Mouse (Mus musculus) olfactory bulb, adult 2 months (tissue): ENCODE results near the gene Ethe1.

Experiments used
- CTCF ChIP-seq: fragments of 200-500 bp; IDR thresholded peaks from 2 replicates; pipeline ENCODE4 v1.5.1; 2012; ENCODE audit warnings: low read depth, mild to moderate bottlenecking, low read length, moderate library complexity; ENCODE audit not compliant: insufficient read depth
- POLR2A ChIP-seq: fragments of 200-500 bp; IDR thresholded peaks from 2 replicates; pipeline ENCODE4 v1.6.1; 2012; ENCODE audit warnings: mild to moderate bottlenecking, low read depth, low read length, moderate library complexity; ENCODE audit not compliant: insufficient read depth

DNA sequence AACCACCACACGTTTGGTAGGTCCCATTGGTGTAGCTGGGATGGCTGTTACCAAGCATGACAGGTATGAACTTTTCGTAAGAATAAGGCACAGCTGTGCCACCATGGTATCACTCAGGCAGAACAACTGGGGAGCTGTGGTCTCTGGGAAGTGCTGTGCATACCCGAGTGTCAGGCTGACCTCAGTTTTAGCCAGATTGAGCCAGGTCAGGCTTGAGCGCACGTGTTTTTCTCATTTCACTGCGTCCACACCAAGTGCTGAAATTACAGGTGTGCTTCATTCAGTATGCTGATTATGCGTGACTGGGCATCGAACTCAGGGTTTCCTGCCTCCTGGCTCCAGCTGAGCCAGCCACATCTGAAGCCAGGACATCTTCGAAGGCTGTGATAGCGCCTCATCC lies 31.6 kb upstream of the Ethe1 start:
- no peak for TF ChIP-seq CTCF
- no peak for TF ChIP-seq POLR2A
